Mouse (Mus musculus): ENCODE results near the gene Tm6sf1. TPM values are rescaled to one million over a fixed set of nuclear protein-coding genes. Genes with fewer than 3 reads are reported as not detected.

Tm6sf1 gene
- total RNA-seq, 2 experiments from 2014 or later = 28.4 to 36.9 TPM

Other genes with a start within 250 kb of the Tm6sf1 start
- gene Homer2, start 151.5 kb upstream of the Tm6sf1 start, total RNA-seq (2021) = 10 to 100 TPM; 64.3 to 73.2 TPM
- 10 to 100 TPM; 77.3 to 80.7 TPM for gene Ramac, start 96.1 kb upstream of the Tm6sf1 start, total RNA-seq (2021)
- gene 3110040N11Rik, start 69.5 kb upstream of the Tm6sf1 start, total RNA-seq (2021) = 10 to 100 TPM; 22.3 to 27.0 TPM
- gene Btbd1, start 29.6 kb upstream of the Tm6sf1 start, total RNA-seq (2021) = 100 to 1,000 TPM; 113 to 124 TPM
- not detected for gene Gm10160, start 3.2 kb upstream of the Tm6sf1 start, total RNA-seq (2021)
- gene Hdgfl3, start 75.5 kb downstream of the Tm6sf1 start, total RNA-seq (2021) = 10 to 100 TPM; 76.0 to 76.9 TPM
- gene Bnc1, start 133.3 kb downstream of the Tm6sf1 start, total RNA-seq (2021) = not detected

All from left cerebral cortex, postnatal 36 days (tissue).